Mouse (Mus musculus): ENCODE data around the gene Tmem9.

DNA sequence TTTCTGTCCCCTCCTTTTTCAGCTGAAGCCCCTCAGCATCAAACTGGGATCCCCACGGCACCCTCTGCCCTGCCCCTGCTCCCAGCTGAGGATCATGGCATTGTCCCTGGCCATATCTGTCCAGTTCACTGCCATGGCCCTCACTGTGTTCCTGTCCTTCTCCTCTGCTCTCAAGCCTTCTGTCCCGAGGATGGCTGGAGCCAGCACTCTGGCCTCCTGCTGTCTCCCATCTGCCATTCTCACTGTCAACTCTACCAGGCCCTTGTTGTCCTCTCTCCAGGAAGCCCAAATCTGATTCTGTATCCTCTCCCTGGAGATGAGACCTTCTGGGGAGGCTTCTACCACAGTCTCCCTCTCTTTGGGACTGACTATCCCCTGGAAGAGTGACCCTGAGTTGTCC lies 37.5 kb upstream of the Tmem9 start:
- no peak for TF ChIP-seq USF1 (IDR thresholded peaks at IDR 0.05; ENCODE audit: low read depth)
- no peak for TF ChIP-seq POLR2A (IDR thresholded peaks at IDR 0.05; ENCODE audit: insufficient read length, low read depth)
- TF ChIP-seq MAX (IDR thresholded peaks at IDR 0.05; ENCODE audit: low read depth): no peak
- TF ChIP-seq CEBPB (IDR thresholded peaks at IDR 0.05; ENCODE audit: insufficient read depth, poor library complexity, severe bottlenecking): no peak
- no peak for TF ChIP-seq POLR2AphosphoS2 (IDR thresholded peaks at IDR 0.05; ENCODE audit: insufficient read length, low read depth)
- TF ChIP-seq MYOD1 (IDR thresholded peaks at IDR 0.05; ENCODE audit: control insufficient read depth in 1 of 3, insufficient read length in 2 of 3, low read depth in 2 of 3): no peak
- no peak for TF ChIP-seq E2F4 (IDR thresholded peaks at IDR 0.05; ENCODE audit: insufficient read depth)
- TF ChIP-seq MYOG (IDR thresholded peaks at IDR 0.05; ENCODE audit: control insufficient read depth in 1 of 3, insufficient read depth in 1 of 3, insufficient read length in 2 of 3, low read depth in 2 of 3): no peak
- TF ChIP-seq TCF12 (IDR thresholded peaks at IDR 0.05; ENCODE audit: insufficient read depth, poor library complexity, severe bottlenecking): no peak
- no peak for TF ChIP-seq SRF (IDR thresholded peaks at IDR 0.05; ENCODE audit: control insufficient read depth, insufficient read length, low read depth)
- no peak for TF ChIP-seq TCF3 (IDR thresholded peaks at IDR 0.05; ENCODE audit: insufficient read length, low read depth)
- no peak for TF ChIP-seq REST (IDR thresholded peaks at IDR 0.05; ENCODE audit: insufficient read depth, insufficient read length)

All from myocyte (in vitro differentiated cells).